Mouse (Mus musculus): ENCODE data around the gene Nmur1. TPM values are rescaled to one million over a fixed set of nuclear protein-coding genes. Genes with fewer than 3 reads are reported as not detected.
A peak's percentile ranks its signal among the peaks of the same experiment; 100 is the strongest.

Nmur1 gene
- total RNA-seq, 2 experiments from 2014 or later: not detected

DNA sequence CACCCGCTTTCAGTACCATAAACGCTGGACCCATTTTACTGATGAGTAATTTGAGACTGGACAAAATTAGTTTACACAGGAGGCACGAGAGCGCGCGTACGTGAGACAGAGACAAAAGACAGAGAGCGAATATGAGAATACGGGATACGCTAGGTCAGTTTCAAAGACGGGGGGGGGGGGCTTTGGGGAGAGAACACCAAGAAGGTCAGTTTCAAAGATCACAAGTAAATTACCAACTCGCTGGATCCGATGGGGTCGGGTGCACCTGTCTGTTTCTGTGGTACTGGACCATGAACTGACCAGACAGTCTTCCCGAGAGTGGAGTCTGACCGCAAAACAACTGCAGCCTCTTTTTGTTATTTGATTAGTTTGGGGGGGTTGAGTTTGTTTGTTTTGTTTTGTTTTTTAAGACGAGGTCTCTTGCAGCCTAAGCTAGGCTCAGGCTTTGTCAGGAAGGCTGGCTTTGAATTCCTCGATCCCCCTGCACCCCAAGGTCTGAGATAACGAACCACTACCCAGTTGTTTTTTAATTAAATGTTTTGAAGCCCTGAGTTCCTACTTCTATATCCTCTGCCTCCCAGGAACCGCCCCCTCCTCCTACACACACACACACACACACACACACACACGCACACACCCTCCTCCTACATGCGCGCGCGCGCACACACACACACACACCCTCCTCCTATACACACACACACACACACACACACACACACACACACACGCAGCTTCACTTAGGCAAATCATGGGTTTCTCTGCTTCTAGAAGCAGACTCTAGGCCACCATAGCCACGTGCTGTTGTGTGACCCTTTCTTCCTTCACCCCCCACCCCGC lies 15.1 kb upstream of the Nmur1 start:
- no peak for DNase-seq (ENCODE audit: low spot score in 2 of 2)

DNA sequence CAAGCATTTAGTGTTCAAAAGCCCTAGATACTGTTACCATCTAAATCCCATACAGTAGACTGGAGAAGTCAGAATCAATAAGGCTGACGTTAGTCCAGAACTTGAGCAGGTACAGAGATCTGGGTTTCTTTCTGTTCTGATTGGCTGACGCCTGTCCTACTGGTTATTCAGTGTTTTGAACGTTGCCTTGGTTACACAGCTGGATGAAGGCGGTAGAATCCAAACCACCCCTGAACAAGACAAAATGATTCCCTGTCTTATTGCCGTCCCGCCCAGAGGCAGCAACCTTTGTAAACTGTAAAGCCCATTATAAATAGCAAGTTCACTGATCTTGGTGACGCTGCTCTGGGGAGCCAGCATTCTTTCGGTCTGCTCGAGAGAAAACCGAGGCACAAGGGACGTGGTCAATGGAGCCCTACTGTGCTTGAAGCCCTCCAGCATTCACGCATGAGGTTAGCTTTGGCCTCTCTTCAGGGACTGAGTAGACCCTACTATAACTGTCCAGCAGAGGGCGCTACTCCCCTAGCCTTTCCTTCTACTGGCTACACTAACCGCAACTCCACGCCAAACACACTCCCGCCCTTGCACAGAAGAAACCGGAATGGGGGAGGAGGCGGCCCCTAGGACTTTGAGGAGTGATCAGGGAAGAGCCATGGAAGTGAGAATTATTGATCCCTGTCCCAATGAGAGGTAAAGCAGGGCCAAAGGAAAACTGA lies 14.3 kb upstream of the Nmur1 start:
- DNase-seq (ENCODE audit: low spot score in 2 of 2): peak; percentile 77 to 86

DNA sequence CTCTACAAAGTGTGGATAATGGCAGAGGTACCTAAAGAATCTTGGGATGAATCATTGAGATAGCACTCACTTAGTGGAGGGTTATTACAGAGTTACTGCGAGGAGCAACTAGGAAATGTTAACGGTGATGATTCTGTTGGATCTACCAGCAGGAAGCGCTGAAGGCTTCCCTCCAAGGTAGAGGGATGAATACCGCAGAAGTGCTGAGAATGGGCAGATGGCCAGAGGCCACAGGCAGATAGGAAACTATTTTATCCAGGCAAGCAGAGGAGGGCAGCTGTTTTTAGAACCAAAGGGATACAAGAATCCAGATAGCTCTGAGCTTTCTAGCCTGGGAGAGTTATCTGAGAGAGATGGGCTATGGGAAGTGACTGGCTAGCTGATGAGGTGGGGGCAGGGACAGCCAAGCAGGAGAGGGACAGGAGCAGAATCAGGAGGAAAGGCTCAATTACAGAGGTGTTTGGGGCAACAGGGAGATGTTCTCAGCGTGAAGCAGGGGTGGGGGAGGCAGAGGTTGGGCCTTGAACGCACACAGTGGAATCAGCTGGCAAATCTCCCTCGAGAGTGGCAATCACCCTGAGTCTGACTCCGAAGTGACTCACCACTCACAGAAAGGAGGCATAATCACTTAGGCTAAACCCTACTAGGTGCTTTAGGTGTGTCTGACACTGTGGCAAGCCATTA lies 13.6 kb upstream of the Nmur1 start:
- DNase-seq (ENCODE audit: low spot score in 2 of 2): no peak

DNA sequence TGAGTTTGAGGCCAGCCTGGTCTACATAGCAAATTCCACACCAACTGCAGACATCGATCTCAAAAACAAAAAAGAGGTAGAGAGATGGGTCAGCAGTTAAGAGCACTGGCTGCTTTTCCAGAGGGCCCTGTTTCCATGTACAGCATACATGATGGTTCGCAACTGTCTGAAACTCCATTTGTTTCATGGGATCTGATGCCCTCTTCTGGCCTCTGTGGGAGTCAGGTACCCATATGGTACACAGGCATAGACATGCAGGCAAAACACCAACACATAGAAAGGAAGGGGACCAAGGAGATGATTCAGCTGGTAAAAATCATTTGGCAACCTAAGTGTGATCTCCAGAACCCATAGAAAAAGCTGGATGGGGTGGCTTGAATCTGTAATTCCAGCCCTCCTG lies 12.5 kb upstream of the Nmur1 start:
- no peak for DNase-seq (ENCODE audit: low spot score in 2 of 2)

DNA sequence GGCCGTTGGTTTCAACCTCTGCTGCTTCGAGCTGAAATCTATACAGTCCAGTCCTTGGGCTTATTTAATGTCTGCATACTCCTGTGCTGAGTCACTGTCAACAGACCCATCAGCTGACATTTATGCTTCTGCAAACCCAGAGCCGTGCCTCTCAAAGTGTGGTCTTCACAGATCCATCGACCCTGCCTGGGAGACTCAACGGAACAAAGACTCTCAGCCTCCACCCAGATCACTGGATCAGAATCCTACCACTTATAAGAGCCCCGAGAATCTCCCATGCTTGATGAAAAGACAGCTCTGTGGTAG lies 11.9 kb upstream of the Nmur1 start:
- no peak for DNase-seq (ENCODE audit: low spot score in 2 of 2)

DNA sequence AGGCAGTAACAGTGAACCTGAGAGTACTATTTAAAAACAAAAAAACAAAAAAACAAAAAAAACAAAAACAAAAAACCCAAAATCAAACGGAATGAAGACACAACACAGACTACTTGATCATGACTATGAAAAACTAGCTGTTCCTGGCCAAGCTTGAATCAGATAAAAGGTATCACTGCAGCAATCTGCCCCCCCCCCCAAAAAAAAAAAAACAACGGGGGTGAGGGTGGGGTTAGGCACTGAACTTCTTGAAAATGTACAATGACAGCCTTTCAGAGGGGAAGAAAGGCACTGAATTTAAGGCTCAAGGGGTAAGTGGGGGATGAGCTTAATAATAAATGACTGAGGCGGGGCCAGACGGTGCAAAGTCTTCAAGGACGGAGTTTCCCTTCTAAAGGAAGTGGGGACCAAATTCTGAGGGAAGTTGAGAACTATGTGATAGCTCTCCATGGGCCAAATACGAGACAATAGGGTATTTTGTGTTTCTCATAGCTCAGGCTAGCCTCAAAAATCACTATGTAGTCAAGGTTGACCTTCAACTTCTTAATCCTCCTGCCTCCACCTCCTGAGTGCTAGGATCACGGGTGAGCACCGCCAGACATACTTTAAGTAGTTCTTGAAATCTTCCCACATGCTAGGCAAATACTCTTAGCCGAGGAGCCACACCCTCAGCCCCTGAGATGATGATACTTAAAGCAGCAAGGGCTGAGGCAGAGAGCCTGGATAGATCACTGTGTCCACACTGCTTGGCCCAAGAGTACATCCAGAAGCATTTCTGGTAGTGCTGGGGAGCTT lies 11.4 kb upstream of the Nmur1 start:
- no peak for DNase-seq (ENCODE audit: low spot score in 2 of 2)

DNA sequence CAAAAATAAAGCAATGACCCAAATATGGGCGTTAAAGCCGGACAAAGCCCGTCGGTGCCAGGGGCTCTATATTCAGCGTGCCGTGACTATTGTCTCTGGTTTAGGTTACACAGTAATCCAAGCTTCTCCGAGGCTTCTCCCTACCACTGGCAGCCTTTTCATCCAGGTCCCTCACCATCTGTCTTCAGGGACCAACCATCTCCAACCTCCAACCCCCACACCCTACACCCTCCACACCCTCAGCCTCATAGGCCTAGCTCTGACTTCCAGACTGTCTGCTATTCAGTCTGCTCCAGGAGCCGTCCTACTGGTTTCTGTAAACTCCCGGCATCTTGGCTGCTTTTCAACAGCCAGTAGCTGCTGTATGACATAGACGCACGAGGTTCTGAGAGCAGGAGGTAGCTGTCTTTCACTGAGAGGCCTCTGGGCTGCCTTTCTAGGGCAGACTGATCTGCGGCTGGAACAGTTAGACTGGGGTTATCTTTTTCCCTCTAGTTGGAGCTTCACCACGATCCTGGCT lies 9.3 kb upstream of the Nmur1 start:
- DNase-seq (ENCODE audit: low spot score in 2 of 2): no peak

DNA sequence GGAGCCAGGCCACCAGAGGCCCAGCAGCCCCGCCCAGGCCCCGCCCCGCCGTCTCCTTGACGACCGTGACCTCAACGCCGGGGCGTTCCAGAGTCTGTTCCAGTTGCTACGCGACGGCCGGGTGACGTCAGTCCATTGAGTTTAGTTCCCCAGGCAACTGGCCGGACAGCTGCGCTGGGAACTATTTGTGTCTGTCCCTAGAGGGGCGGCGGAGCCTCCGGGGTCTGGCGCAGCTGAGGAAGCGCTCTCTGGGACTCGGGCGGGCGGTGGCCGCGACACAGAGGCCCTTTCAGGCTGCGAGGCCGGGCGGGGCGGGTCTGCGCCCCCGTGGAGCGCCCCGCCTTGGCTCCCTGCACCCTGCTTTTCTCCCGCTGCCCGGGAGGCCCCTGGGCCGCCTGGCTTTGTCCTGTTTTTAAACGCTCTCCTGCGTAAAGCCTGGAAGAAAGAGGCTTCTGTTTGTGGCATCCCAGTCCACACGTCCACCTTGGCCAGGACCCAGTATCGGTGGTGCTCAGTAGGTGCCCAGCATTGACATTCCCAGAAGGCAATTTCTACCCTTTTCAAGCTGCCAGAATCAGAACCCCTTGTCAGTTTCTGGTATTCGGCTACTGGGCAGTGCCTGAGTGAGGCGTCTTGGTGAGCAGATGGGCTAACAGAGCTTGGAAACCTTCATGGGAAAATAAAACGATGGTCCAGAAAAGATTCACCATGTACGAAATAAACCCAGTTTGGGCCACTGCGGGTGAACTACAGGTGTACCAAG lies 8.6 kb upstream of the Nmur1 start:
- peak; percentile 92 to 98 for DNase-seq (ENCODE audit: low spot score in 2 of 2)

DNA sequence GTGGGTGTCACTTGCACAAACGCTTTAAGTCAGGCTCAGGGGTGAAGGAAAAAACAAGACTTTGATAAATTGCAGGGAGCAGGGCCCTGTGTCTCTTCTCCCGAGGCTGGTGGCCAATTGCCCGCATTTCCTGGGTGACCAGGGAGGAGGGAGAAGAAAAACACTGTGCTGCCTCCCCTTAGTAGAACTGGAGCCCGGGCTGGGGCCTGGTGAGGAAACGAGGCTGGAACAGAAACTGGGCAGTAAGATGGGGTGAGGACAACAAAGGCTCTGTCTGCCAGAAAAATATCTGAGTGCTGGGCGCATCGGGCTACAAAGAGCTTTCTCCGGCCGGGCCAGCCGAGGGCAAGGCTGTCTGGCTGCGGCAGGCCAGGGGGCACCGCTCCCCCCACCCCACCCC lies 8.0 kb upstream of the Nmur1 start:
- DNase-seq (ENCODE audit: low spot score in 2 of 2): peak in 1 of 2 experiments; percentile 49

DNA sequence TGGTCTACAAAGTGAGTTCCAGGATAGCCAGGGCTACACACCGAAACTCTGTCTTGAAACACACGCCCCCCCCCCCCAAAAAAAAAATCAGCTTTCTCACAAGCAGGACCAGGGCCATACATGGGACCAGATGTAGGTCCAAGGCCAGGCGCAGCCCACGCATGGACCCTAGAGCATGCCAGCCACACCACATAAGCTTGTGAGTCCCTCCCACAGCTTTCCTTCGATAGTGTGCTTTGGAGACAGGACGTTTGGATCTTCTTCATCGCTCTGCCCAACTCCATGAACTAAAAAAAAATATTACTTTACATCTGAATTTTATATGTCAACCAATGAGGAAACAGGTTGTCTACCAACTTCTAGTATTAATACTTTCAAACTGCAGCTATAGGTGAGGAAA lies 7.3 kb upstream of the Nmur1 start:
- no peak for DNase-seq (ENCODE audit: low spot score in 2 of 2)

DNA sequence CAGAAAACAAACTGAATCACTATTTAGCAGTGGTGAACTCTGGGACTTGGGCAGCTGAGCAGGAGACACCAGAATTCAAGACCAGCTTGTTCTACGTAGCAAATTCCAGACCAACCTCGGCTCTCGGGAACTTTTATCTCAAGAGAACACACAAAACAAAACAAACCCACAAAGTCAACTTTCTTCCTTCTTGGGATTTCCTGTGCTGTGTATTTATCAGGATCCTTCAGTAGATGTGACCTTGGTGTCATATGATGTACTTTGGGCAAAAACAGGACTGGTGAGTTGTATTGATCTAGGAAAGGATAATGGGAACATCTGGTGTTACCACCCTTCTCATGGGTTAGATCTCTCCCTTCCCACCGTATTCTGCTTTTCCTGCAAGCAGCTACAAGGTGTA lies 6.8 kb upstream of the Nmur1 start:
- no peak for DNase-seq (ENCODE audit: low spot score in 2 of 2)

DNA sequence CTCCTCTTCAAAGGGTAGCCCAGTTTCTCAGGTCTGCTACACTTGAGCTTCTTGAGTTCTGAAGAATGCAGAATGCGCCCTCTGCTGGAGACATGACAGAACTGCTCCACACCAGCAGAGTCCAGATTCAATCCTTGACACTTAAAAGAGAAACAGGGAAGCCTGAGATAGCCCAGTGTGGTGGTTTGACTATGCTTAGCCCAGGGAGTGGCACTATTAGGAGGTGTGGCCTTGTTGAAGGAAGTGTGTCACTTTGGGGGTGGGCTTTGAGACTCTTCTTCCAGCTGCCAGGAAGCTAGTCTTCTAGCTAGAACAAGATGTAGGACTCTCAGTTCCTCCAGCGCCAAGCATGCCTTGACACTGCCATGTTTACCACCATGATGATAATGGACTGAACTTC lies 4.0 kb upstream of the Nmur1 start:
- no peak for DNase-seq (ENCODE audit: low spot score in 2 of 2)

DNA sequence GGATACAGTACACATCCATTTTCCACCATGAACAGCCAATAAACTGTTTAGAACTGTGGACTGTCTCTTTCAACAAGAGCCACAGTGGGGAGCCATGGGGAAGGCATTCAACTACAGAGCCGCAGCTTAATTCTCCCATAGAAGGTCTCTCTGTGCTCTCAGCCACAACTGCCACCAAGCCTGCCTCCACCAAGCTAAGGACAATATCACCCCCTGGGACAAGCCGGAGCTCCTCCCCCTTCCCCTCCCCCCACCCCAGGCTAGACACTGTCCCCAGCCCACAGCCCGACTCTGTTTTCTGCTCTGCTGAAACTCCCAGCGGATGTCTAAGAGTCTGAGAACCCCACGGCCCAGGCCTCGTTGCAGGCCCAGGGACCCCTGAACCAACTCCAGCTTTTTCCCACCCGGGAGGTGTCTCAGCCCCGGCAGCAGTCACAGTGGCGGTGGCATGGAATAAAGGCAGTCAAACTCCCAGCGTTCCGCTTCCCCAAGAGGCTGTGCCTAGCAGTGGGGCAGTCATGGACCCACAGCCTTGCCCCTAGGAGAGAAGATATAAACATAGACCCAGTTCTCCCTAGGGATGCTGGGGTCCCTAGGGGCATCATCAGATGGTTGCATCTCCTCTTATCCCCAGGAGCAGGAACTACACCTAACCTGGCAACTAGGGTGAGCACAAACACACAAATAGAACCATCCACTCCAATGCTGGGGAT lies 1.0 kb downstream of the Nmur1 start:
- DNase-seq (ENCODE audit: low spot score in 2 of 2): no peak

DNA sequence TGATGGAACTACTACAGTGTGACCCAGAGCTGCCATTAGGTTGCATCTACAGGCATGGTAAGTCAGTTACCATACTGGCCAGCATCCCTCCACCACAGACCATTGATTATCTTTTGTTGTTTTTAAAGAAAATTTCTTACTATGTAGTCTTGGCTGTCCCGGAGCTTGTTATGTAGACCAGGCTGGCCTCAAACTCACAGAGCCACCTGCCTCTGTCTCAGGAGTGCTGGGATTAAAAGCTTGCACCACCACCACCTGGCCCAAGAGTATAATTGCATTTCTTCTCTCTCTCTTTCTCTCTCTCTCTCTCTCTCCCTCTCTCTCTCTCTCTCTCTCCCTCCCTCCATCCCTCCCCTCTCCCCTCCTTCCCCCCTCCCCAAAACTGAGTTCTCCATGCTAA lies 1.7 kb downstream of the Nmur1 start:
- DNase-seq (ENCODE audit: low spot score in 2 of 2): no peak

DNA sequence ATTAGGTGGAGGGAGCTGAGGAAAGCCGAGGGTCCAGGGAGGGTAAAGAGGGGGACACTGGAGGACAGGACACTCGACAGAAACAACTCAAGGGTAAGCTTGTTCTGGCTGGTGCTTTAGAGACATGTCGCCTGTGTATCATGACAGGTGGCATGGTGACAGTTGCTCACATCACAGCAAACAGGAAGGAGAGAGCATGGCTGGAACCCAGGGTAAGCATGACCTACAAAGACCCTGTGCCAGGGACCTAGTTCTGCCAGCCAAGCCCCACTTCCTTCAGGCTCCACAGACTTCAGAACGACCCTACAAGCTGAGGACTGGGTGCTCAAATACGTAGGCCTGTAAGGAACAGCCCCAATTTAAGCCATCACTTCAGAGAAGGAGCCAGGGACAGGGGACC lies 2.1 kb downstream of the Nmur1 start:
- DNase-seq (ENCODE audit: low spot score in 2 of 2): no peak

DNA sequence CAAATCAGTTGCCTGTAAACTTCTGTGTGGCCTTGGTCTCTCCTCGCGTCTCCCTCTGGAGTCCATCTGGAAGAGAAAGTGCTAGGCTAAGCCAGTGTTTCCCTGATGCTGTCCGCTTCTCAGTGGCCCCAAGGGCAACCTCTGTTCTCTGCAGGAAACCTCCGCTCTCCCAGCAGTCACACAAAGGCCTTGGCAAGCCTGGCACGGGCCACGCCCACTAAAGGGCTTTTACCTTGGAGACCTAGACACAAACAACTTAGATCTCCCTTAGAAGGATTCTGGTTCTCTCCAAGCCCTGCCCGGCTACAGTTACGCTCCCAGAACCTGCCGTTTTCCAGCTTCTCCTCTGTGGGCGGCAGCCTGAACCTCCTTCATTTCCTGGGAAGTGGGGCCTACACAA lies 5.0 kb downstream of the Nmur1 start:
- DNase-seq (ENCODE audit: low spot score in 2 of 2): peak in 1 of 2 experiments; percentile 56

DNA sequence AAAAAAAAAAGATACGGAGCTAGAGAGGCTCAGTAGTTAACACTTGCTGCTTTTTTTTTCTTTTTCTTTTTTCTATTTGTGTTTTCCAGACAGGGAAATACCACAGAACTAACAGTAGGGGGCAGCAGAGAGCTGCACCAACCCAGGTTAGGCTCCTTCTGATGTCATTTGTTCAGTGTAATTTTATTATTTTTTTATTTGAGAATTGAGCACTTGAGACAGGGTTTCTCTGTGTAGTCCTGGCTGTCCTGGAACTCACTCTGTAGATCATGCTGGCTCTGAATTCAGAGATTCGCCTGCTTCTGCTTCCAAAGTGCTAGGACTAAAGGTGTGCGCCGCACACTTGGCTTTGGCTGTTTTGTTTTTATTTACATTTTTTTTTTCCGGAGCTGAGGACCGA lies 9.7 kb downstream of the Nmur1 start:
- DNase-seq (ENCODE audit: low spot score in 2 of 2): no peak

DNA sequence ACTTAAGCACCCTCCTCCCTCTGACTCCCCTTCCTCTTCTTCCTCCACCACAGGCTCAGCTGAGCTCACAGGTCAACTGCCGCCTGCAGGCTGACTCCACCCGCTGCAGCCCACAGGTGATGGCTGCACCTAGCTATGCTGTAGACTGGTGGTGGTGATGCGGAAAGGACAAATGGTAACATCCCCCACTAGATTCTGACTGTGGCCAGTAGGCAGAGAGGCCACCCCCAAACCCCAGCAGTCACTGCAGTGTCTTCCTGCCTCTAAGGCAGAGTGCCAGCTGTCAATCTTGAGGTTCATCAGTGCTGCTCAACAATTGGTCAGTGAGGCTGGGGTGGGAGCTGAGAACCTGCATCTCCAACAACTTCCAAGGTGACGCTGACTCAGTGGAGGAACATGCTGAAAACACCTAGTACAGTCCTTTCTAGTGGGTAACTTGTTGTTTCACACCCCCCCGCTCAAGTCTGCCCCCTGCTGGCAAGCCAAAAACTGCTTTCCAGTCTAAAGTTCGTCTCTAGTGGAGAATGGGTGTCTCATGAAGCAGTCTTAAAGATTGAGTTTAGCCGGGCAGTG lies 10.3 kb downstream of the Nmur1 start:
- no peak for DNase-seq (ENCODE audit: low spot score in 2 of 2)

DNA sequence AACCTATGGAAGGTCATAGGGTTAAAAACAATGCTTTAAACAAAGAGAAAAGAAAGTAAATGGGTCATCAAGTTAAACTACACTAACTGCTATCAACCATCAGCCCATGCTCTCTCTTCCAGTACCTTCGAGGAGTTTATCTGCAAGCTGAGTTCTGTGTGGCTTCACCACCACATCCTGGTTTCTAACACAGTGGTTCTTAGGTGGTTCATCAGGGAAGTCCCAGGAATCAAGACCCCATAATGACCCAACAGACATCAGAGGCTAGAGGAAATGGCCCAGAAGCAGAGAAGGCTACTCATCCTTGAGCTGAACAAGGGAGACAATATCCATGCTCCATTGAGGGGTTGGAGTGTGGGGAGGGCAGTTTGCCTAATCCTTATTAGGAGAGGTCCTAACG lies 10.9 kb downstream of the Nmur1 start:
- DNase-seq (ENCODE audit: low spot score in 2 of 2): no peak

DNA sequence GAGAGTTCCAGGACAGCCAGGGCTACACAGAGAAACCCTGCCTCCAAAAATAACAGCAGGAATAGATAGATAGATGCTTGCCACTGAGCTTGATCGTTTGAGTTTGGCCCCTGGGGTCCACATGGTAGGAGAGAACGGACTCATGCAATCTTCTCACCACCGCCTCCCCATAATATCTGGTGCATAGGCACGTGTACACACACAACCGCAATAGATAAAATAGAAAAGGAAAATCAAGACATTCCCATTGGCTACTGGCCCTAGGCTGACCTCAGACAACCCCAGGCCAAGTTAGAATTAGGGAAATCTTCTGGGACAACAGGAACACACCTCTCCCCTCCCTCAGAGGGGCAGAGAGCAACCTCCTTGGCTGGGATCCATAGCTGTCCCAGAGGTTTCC lies 11.3 kb downstream of the Nmur1 start:
- DNase-seq (ENCODE audit: low spot score in 2 of 2): no peak
